Mouse (Mus musculus): ENCODE measurements at regions not wholly inside any gene's neighbourhood (a gene's known extent, or its start where the extent isn't known, plus 50 kb on each side); places are given as distances from the start of the nearest gene placed in this dataset.

- no peak for DNase-seq (ENCODE audit: low spot score)
Measured at GRCm38 (mm10) chr10:12210181-12210580, 659.0 kb downstream of the Utrn start.

- peak; percentile 28 for DNase-seq (ENCODE audit: low spot score)
Measured at GRCm38 (mm10) chr10:12218879-12219278, 650.3 kb downstream of the Utrn start.

DNA sequence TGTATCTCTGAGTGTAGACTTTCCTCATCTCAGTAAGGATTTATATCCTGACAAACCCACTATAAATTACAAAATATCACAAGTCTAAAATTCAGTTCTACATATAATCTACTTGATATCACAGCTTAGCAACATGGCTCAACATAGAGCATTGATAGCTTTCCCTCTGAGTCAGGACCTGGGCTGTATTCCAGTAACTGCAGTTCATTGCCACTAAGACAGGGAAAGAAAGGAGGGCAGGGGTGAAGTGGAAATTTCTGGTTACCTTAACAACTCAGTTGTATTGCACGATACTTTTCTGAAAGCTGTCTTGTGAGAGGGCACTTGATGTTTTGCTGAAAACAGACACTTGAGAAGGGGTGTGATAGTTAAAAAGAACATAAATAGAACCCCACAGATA lies 635.0 kb downstream of the Utrn start:
- DNase-seq (ENCODE audit: low spot score): no peak

- no peak for DNase-seq (ENCODE audit: low spot score)
Measured at GRCm38 (mm10) chr10:12248853-12249252, 620.3 kb downstream of the Utrn start.

DNA sequence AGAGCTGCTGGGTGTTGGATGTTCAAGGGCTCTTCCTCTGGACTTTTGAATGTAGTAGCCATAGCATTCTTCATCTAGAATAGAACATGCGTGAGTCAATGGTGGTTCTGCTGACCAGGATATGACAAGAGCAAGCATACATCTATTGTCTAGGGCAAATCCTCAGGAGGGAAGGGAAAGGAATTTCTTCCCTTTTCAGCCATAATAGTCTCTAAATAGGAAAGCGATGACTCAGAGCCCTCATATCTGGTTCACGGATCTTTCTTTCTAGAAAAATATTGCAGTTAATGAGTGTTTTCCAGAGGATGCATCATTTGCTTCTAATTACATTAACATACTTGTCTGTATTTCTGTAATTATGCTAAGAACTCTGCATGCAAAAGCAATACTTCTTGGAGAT lies 615.9 kb downstream of the Utrn start:
- DNase-seq (ENCODE audit: low spot score): no peak

- no peak for DNase-seq (ENCODE audit: low spot score)
Measured at GRCm38 (mm10) chr10:12285679-12286078, 583.5 kb downstream of the Utrn start.

DNA sequence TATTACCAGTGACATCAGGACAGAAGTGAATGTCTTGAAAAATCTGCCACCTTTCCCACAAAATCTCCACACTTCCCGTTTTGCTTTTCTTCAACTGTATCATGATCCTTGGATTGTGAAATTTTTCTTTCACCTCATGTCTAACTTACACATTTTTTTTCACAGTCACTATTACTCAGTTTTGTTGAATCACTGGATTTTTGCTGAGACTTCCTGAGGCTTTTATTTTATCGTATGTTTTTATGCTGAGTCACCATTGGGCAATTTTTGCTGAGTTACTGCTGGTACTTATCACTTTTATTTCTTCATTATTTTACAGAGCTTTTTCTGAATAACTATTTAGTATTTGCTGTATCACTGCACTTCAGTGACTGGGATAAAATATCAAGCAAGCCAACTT lies 570.3 kb downstream of the Utrn start:
- no peak for DNase-seq (ENCODE audit: low spot score)

- DNase-seq (ENCODE audit: low spot score): no peak
Measured at GRCm38 (mm10) chr10:12302396-12302795, 566.8 kb downstream of the Utrn start.

GRCm38 (mm10) chr10:12320311-12320710 lies 548.9 kb downstream of the Utrn start:
- no peak for DNase-seq (ENCODE audit: low spot score)

Measured in embryo, embryonic 10.5 days (tissue).